Mouse (Mus musculus): ENCODE data around the gene Ccdc162. TPM values are rescaled to one million over a fixed set of nuclear protein-coding genes. Genes with fewer than 3 reads are reported as not detected.
A peak's percentile ranks its signal among the peaks of the same experiment; 100 is the strongest.
"Not testable (repeated sequence)": the region's sequence is repeated elsewhere in the genome, so short reads cannot be mapped to it uniquely, and the experiment has no call there.

Gene Ccdc162
- total RNA-seq, 2 experiments from 2014 or later: 0.47 to 1.2 TPM

GRCm38 (mm10) chr10:41699669-41700068 lies 16.8 kb downstream of the Ccdc162 start:
- ATAC-seq (replicated peaks; ENCODE audit: poor library complexity): no peak

- no peak for ATAC-seq (replicated peaks; ENCODE audit: poor library complexity)
Observed at GRCm38 (mm10) chr10:41697040-41697439, 19.4 kb downstream of the Ccdc162 start.

GRCm38 (mm10) chr10:41690978-41691377 lies 25.5 kb downstream of the Ccdc162 start:
- ATAC-seq (replicated peaks; ENCODE audit: poor library complexity): no peak

GRCm38 (mm10) chr10:41689941-41690887 lies 26.2 kb downstream of the Ccdc162 start:
- peak; percentile 85 for ATAC-seq (replicated peaks; ENCODE audit: poor library complexity)

- ATAC-seq (replicated peaks; ENCODE audit: poor library complexity): peak; percentile 61
Observed at GRCm38 (mm10) chr10:41684548-41684996, 31.9 kb downstream of the Ccdc162 start.

GRCm38 (mm10) chr10:41682546-41683393 lies 33.7 kb downstream of the Ccdc162 start:
- ATAC-seq (replicated peaks; ENCODE audit: poor library complexity): peak; percentile 88

- ATAC-seq (replicated peaks; ENCODE audit: poor library complexity): peak; percentile 76
Observed at GRCm38 (mm10) chr10:41678746-41679360, 37.6 kb downstream of the Ccdc162 start.

GRCm38 (mm10) chr10:41677396-41677795 lies 39.0 kb downstream of the Ccdc162 start:
- ATAC-seq (replicated peaks; ENCODE audit: poor library complexity): no peak

GRCm38 (mm10) chr10:41676661-41677061 lies 39.8 kb downstream of the Ccdc162 start:
- no peak for ATAC-seq (replicated peaks; ENCODE audit: poor library complexity)

GRCm38 (mm10) chr10:41675842-41676571 lies 40.4 kb downstream of the Ccdc162 start:
- no peak for ATAC-seq (replicated peaks; ENCODE audit: poor library complexity)

GRCm38 (mm10) chr10:41675243-41675642 lies 41.2 kb downstream of the Ccdc162 start:
- no peak for ATAC-seq (replicated peaks; ENCODE audit: poor library complexity)

- peak; percentile 29; the same call in 1 of the 2 replicates for ATAC-seq (replicated peaks; ENCODE audit: poor library complexity)
Observed at GRCm38 (mm10) chr10:41674362-41674761, 42.1 kb downstream of the Ccdc162 start.

GRCm38 (mm10) chr10:41670196-41670595 lies 46.2 kb downstream of the Ccdc162 start:
- no peak for ATAC-seq (replicated peaks; ENCODE audit: poor library complexity)

- peak; percentile 92 for ATAC-seq (replicated peaks; ENCODE audit: poor library complexity)
Observed at GRCm38 (mm10) chr10:41665498-41665897, 50.9 kb downstream of the Ccdc162 start.

- ATAC-seq (replicated peaks; ENCODE audit: poor library complexity): not testable (repeated sequence)
Observed at GRCm38 (mm10) chr10:41659671-41660070, 56.8 kb downstream of the Ccdc162 start.

GRCm38 (mm10) chr10:41655684-41656083 lies 60.8 kb downstream of the Ccdc162 start:
- not testable (repeated sequence) for ATAC-seq (replicated peaks; ENCODE audit: poor library complexity)

- ATAC-seq (replicated peaks; ENCODE audit: poor library complexity): no peak
Observed at GRCm38 (mm10) chr10:41652988-41653387, 63.4 kb downstream of the Ccdc162 start.

- no peak for ATAC-seq (replicated peaks; ENCODE audit: poor library complexity)
Observed at GRCm38 (mm10) chr10:41652094-41652775, 64.2 kb downstream of the Ccdc162 start.

- no peak for ATAC-seq (replicated peaks; ENCODE audit: poor library complexity)
Observed at GRCm38 (mm10) chr10:41651532-41651931, 64.9 kb downstream of the Ccdc162 start.

GRCm38 (mm10) chr10:41649186-41649585 lies 67.2 kb downstream of the Ccdc162 start:
- no peak for ATAC-seq (replicated peaks; ENCODE audit: poor library complexity)
